ENCODE assay signal across 9 mouse cellular contexts in the genomic region with DNA sequence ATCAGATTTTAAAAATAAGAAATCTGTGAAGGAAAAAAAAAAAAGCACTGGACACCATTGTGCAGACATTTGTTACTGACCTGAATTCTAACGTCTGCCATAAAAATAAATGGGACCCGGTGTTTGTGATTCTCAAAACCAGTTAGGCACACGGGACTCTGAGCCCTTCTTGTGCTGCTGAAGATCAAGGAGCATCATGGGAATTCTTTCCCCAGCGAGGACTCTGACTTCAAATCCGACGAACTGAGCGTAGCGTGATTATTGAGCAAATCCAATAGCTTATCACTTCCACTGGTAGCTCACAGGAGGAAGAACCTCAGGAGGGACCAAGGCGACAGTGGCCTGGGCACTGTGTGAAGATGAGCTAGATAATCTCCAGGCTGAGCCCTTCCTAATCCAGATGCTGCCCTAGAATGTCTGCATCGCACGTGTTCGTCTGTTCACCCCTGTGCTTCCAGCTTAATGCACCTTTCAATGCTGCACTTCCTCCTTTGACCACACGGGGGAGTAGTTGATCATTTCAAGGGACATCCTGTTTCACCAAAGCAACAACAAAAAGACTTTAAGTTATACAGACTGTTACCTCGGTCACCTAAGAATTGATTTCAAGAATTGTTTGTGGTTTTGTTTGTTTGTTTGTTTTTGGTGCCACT. TPM values are rescaled to one million over a fixed set of nuclear protein-coding genes. Genes with fewer than 3 reads are reported as not detected.
DNase-seq lines count a peak whose midpoint lies in the region; ATAC-seq and TF ChIP-seq lines count a peak whose summit lies in the region.
"Had no signal": no experiment of that assay in that cellular context is flagged by ENCODE, and none has a peak within 500 bp of the region (broad histone marks: within the 10 kb centered on the region; RNA-seq: fewer than 3 reads in every experiment).

No protein-coding gene starts in this region.

- no peaks in the 10 kb centered on the region for H3K4me1 ChIP-seq in MEL (ENCODE audit: control insufficient read depth in 1 of 2, insufficient read depth in 2 of 2, low read length in 2 of 2)

- no peak overlapping the region for H3K9ac ChIP-seq in MEL (ENCODE audit: control insufficient read depth, low read depth, low read length, poor library complexity, severe bottlenecking)

- H3K4me3 ChIP-seq in MEL (ENCODE audit: control insufficient read depth in 1 of 2, insufficient read depth in 1 of 2, low read depth in 2 of 2, low read length in 2 of 2), result no peak overlapping the region

- no peak for TF ChIP-seq EP300 in MEL (IDR thresholded peaks at IDR 0.05; ENCODE audit: low read depth in 1 of 2, low read length in 2 of 2)

- DNase-seq in MEL (ENCODE audit: low read depth, low spot score), result peak; percentile 59
- peak; percentile 87 for DNase-seq in brain, embryonic 14.5 days (ENCODE audit: low read depth)
- DNase-seq in heart, postnatal 4 days, result peak; percentile 86
- DNase-seq in layer of hippocampus, adult 9-10 months (ENCODE audit: low spot score), result peak; percentile 51
- peak; percentile 42 to 55 for DNase-seq in right cerebral cortex, postnatal 36 days (ENCODE audit: low spot score in 2 of 2)
- DNase-seq in urinary bladder, postnatal 4 days (ENCODE audit: low spot score in 2 of 2), result peak; percentile 39 to 85

- TF ChIP-seq POLR2A in MEL (IDR thresholded peaks at IDR 0.05; ENCODE audit: control insufficient read depth in 1 of 2, insufficient read depth in 1 of 2, low read depth in 1 of 2, low read length in 2 of 2, poor library complexity in 1 of 2), result no peak
- TF ChIP-seq POLR2A in brain, embryonic 14.5 days (IDR thresholded peaks at IDR 0.05; ENCODE audit: borderline replicate concordance, extremely low read depth, insufficient read depth, insufficient read length, poor library complexity, severe bottlenecking), result no peak

- no peaks in the 10 kb centered on the region for H3K27me3 ChIP-seq in MEL (ENCODE audit: control insufficient read depth in 1 of 2, insufficient read depth in 2 of 2, low read length in 2 of 2)

- H3K27ac ChIP-seq in MEL (ENCODE audit: control insufficient read depth, low read depth, low read length), result no peak overlapping the region
- H3K27ac ChIP-seq: macrophage had no signal

- peak; percentile 59 for TF ChIP-seq RAD21 in MEL (IDR thresholded peaks at IDR 0.05; ENCODE audit: low read depth, low read length)

- no peaks in the 10 kb centered on the region for H3K36me3 ChIP-seq in MEL (ENCODE audit: control insufficient read depth in 1 of 2, insufficient read depth in 2 of 2, low read length in 2 of 2)

- peak; percentile 53 to 86 (median 79) for TF ChIP-seq CTCF in MEL (IDR thresholded peaks at IDR 0.05 in 2 of 3, conservative IDR thresholded peaks at IDR 0.05 in 1 of 3; ENCODE audit: control insufficient read depth in 1 of 3, insufficient read depth in 1 of 3, low read depth in 2 of 3, low read length in 3 of 3, poor library complexity in 1 of 3, severe bottlenecking in 1 of 3)
- peak; percentile 91 for TF ChIP-seq CTCF in brain, embryonic 14.5 days (IDR thresholded peaks at IDR 0.05; ENCODE audit: borderline replicate concordance, extremely low read depth, insufficient read depth, insufficient read length)

- H3K9me3 ChIP-seq in MEL (replicated peaks; ENCODE audit: insufficient read depth, low read length), result no peaks in the 10 kb centered on the region

- 0 out of 2 replicates have a peak, but pooled peaks have one; percentile 42 for ATAC-seq in erythroid progenitor cell, adult 5-6 weeks (replicated peaks; ENCODE audit: low FRiP score, poor library complexity, severe bottlenecking)
- peak; percentile 76 for ATAC-seq in megakaryocyte-erythroid progenitor cell, adult 5-6 weeks (replicated peaks; ENCODE audit: low FRiP score, low TSS enrichment, poor library complexity, severe bottlenecking)

- no peaks in the 10 kb centered on the region for H3K79me2 ChIP-seq in MEL (ENCODE audit: control insufficient read depth, insufficient read depth, low read length, poor library complexity)

TF ChIP-seq in MEL, 35 proteins besides CTCF, POLR2A, EP300 and RAD21:
- no peak for TF ChIP-seq ETS1 (IDR thresholded peaks at IDR 0.05; ENCODE audit: low read depth, low read length)
- no peak for TF ChIP-seq KAT2A (conservative IDR thresholded peaks at IDR 0.05; ENCODE audit: low read depth, low read length)
- peak; percentile 40 for TF ChIP-seq ZC3H11A (IDR thresholded peaks at IDR 0.05; ENCODE audit: low read depth, low read length)
- no peak for TF ChIP-seq E2F4 (IDR thresholded peaks at IDR 0.05; ENCODE audit: borderline replicate concordance, low read depth, low read length)
- TF ChIP-seq UBTF (IDR thresholded peaks at IDR 0.05; ENCODE audit: borderline replicate concordance, insufficient read depth, low read depth, low read length), result no peak
- no peak for TF ChIP-seq TAL1 (IDR thresholded peaks at IDR 0.05; ENCODE audit: low read length)
- TF ChIP-seq POLR2AphosphoS2 (IDR thresholded peaks at IDR 0.05; ENCODE audit: low read length), result no peak
- peak; percentile 79 for TF ChIP-seq SMC3 (IDR thresholded peaks at IDR 0.05; ENCODE audit: low read depth, low read length)
- TF ChIP-seq BHLHE40 (IDR thresholded peaks at IDR 0.05; ENCODE audit: borderline replicate concordance, low read depth, low read length), result no peak
- TF ChIP-seq POLR2AphosphoS5 (IDR thresholded peaks at IDR 0.05; ENCODE audit: borderline replicate concordance, low read depth, low read length), result no peak

RNA-seq across cellular contexts. Expression of a gene that starts 31.9 kb away (rescaled TPM):
- not detected in 2 replicates for total RNA-seq in MEL (2012; rRNA removed)
- not detected for polyA plus RNA-seq in MEL (2012; ENCODE audit: insufficient read depth in 1 of 2, insufficient read length in 2 of 2, low read depth in 1 of 2, low replicate concordance in 2 of 2, missing spikeins in 1 of 2)
- polyA plus RNA-seq in brain, embryonic 14.5 days (2012; rRNA removed), result 5.3 and 5.5 TPM in 2 replicates
- 1.4 and 3.4 TPM in 2 replicates for total RNA-seq in erythroid progenitor cell, adult 5-6 weeks (2015; ENCODE audit: low replicate concordance)
- 0.13 TPM in 1 of 2 replicates, not detected in the other for total RNA-seq in erythroid progenitor cell, adult 5-6 weeks (2017; ENCODE audit: low replicate concordance)
- total RNA-seq in heart, postnatal 4 days (2021), result 10 to 100 TPM; 17.4 to 18.9 TPM
- not detected in 2 replicates for total RNA-seq in megakaryocyte-erythroid progenitor cell, adult 5-6 weeks (2014; fragmentation: Nextera tagmentation)
- total RNA-seq in megakaryocyte-erythroid progenitor cell, adult 5-6 weeks (2017), result not detected in 2 replicates

RNA-seq across cellular contexts. Expression of a gene that starts 32.1 kb away (rescaled TPM):
- total RNA-seq in MEL (2012; rRNA removed), result not detected in 2 replicates
- not detected for polyA plus RNA-seq in MEL (2012; ENCODE audit: insufficient read depth in 1 of 2, insufficient read length in 2 of 2, low read depth in 1 of 2, low replicate concordance in 2 of 2, missing spikeins in 1 of 2)
- 66.5 and 70.7 TPM in 2 replicates for polyA plus RNA-seq in brain, embryonic 14.5 days (2012; rRNA removed)
- not detected in 2 replicates for total RNA-seq in erythroid progenitor cell, adult 5-6 weeks (2015; ENCODE audit: low replicate concordance)
- 0.13 TPM in 1 of 2 replicates, not detected in the other for total RNA-seq in erythroid progenitor cell, adult 5-6 weeks (2017; ENCODE audit: low replicate concordance)
- 1 to 10 TPM; 2.5 to 3.2 TPM for total RNA-seq in heart, postnatal 4 days (2021)
- total RNA-seq in megakaryocyte-erythroid progenitor cell, adult 5-6 weeks (2014; fragmentation: Nextera tagmentation), result 3.4 and 4.6 TPM in 2 replicates
- total RNA-seq in megakaryocyte-erythroid progenitor cell, adult 5-6 weeks (2017), result 5.1 TPM in 1 of 2 replicates, not detected in the other

Comparison
In these comparisons a context has a peak if more than half of its experiments do, and no peak if none do; other contexts are left out.
1. RNA of a gene that starts 31.9 kb away (total RNA-seq): 17.4 to 18.9 TPM in heart, postnatal 4 days; 0.13 to 3.4 TPM in erythroid progenitor cell, adult 5-6 weeks, not detected in MEL and not detected in megakaryocyte-erythroid progenitor cell, adult 5-6 weeks; every median in the first group is over 4 times any median in the second.
2. Peak in every context shown above with its lines, with median percentiles within 50 percentile points of each other: DNase-seq.